In genomic region chr2:93753147-93753758, GRCm38 (mm10) we compare ENCODE assay signal across 17 mouse cellular contexts.
"Had no signal": no experiment of that assay in that cellular context is flagged by ENCODE, and none has a peak within 500 bp of the region (broad histone marks: within the 10 kb centered on the region; RNA-seq: fewer than 3 reads in every experiment).

No protein-coding gene starts in this region.

- DNase-seq: kidney, postnatal 10 days; kidney, postnatal 4 days; liver; liver, embryonic 13.5 days; liver, postnatal 0 days; lung, postnatal 14 days; right cerebral cortex, postnatal 4 days; spleen, adult 18-20 months; thymus, adult 18-20 months; thymus, postnatal 14 days had no signal

- H3K27me3 ChIP-seq: limb, embryonic 12.5 days; liver, embryonic 13.5 days; lung, embryonic 15.5 days; megakaryocyte, embryonic 14.5 days; midbrain, embryonic 12.5 days; neural tube, embryonic 15.5 days had no signal

- H3K4me3 ChIP-seq: limb, embryonic 12.5 days; liver, embryonic 13.5 days; lung, embryonic 15.5 days; megakaryocyte, embryonic 14.5 days; midbrain, embryonic 12.5 days; myocyte; neural tube, embryonic 15.5 days had no signal

- H3K27ac ChIP-seq: limb, embryonic 12.5 days; liver, embryonic 13.5 days; lung, embryonic 15.5 days; macrophage; midbrain, embryonic 12.5 days; neural tube, embryonic 15.5 days had no signal

- H3K9me3 ChIP-seq: limb, embryonic 12.5 days; liver, embryonic 13.5 days; lung, embryonic 15.5 days; megakaryocyte, embryonic 14.5 days; midbrain, embryonic 12.5 days; neural tube, embryonic 15.5 days had no signal

- H3K9ac ChIP-seq: limb, embryonic 12.5 days; liver, embryonic 13.5 days; liver, postnatal 0 days; lung, embryonic 15.5 days; midbrain, embryonic 12.5 days; neural tube, embryonic 15.5 days had no signal

- H3K4me1 ChIP-seq: midbrain, embryonic 12.5 days had no signal

- H3K36me3 ChIP-seq: liver, embryonic 13.5 days; lung, embryonic 15.5 days; midbrain, embryonic 12.5 days; neural tube, embryonic 15.5 days had no signal

- ATAC-seq: liver, postnatal 0 days had no signal
